Mouse (Mus musculus) MEL (cell line): ENCODE data around the gene H3f3a. TPM values are rescaled to one million over a fixed set of nuclear protein-coding genes. Genes with fewer than 3 reads are reported as not detected.

Experiments used
- BHLHE40 ChIP-seq: IDR thresholded peaks from 2 replicates; pipeline ENCODE4 v1.6.1; 2012; ENCODE audit warnings: low read depth, mild to moderate bottlenecking, inconsistent platforms, low read length, improper control_type of control experiment, borderline replicate concordance
- CHD2 ChIP-seq: IDR thresholded peaks from 2 replicates; pipeline ENCODE4 v1.6.1; 2011; ENCODE audit warnings: low read length, improper control_type of control experiment
- CTCF ChIP-seq, 3 experiments: IDR thresholded peaks in 2 of 3; conservative IDR thresholded peaks in 1 of 3; 2 replicates each; pipeline ENCODE4 v1.5.1; 2011 to 2012; ENCODE audit warnings: low read length in 3 of 3, low read depth in 2 of 3, mild to moderate bottlenecking in 2 of 3, improper control_type of control experiment in 1 of 3, inconsistent platforms in 1 of 3, mixed read lengths in 1 of 3, moderate library complexity in 1 of 3; ENCODE audit not compliant: control insufficient read depth in 1 of 3, insufficient read depth in 1 of 3, poor library complexity in 1 of 3, severe bottlenecking in 1 of 3
- E2F4 ChIP-seq: IDR thresholded peaks from 2 replicates; pipeline ENCODE4 v1.6.1; 2011; ENCODE audit warnings: low read depth, low read length, improper control_type of control experiment, borderline replicate concordance
- EP300 ChIP-seq, 2 experiments: IDR thresholded peaks; 2 replicates each; pipeline ENCODE4 v1.6.1; 2011; ENCODE audit warnings: improper control_type of control experiment in 2 of 2, low read length in 2 of 2, low read depth in 1 of 2, mild to moderate bottlenecking in 1 of 2
- GABPA ChIP-seq: IDR thresholded peaks from 2 replicates; pipeline ENCODE4 v1.6.1; 2012; ENCODE audit warnings: low read depth, mild to moderate bottlenecking, inconsistent platforms, low read length, improper control_type of control experiment, moderate library complexity
- HCFC1 ChIP-seq: IDR thresholded peaks from 2 replicates; pipeline ENCODE4 v1.6.1; 2012; ENCODE audit warnings: low read depth, mild to moderate bottlenecking, inconsistent platforms, low read length, improper control_type of control experiment, moderate library complexity
- JUND ChIP-seq: IDR thresholded peaks from 2 replicates; pipeline ENCODE4 v1.6.1; 2011; ENCODE audit warnings: low read depth, mild to moderate bottlenecking, improper control_type of control experiment, low read length
- MEF2A ChIP-seq: IDR thresholded peaks from 2 replicates; pipeline ENCODE4 v1.6.1; 2014; ENCODE audit warnings: low read depth, mild to moderate bottlenecking, inconsistent platforms, low read length, improper control_type of control experiment; ENCODE audit not compliant: poor library complexity, insufficient replicate concordance, severe bottlenecking; ENCODE audit errors: extremely low read depth
- MXI1 ChIP-seq: IDR thresholded peaks from 2 replicates; pipeline ENCODE4 v1.6.1; 2011; ENCODE audit warnings: mild to moderate bottlenecking, low read depth, low read length, improper control_type of control experiment
- MYB ChIP-seq: IDR thresholded peaks from 2 replicates; pipeline ENCODE4 v1.6.1; 2011; ENCODE audit warnings: mild to moderate bottlenecking, low read depth, low read length, improper control_type of control experiment
- NELFE ChIP-seq: IDR thresholded peaks from 2 replicates; pipeline ENCODE4 v1.6.1; 2011; ENCODE audit warnings: low read depth, low read length, improper control_type of control experiment
- NRF1 ChIP-seq: IDR thresholded peaks from 2 replicates; pipeline ENCODE4 v1.6.1; 2014; ENCODE audit warnings: low read depth, mild to moderate bottlenecking, inconsistent platforms, low read length, improper control_type of control experiment, moderate library complexity; ENCODE audit not compliant: poor library complexity, insufficient read depth, severe bottlenecking
- POLR2A ChIP-seq, 2 experiments: IDR thresholded peaks; 2 replicates each; pipeline ENCODE4 v1.6.1; 2011 to 2012; ENCODE audit warnings: low read length in 2 of 2, mild to moderate bottlenecking in 2 of 2, control low read depth in 1 of 2, improper control_type of control experiment in 1 of 2, low read depth in 1 of 2, moderate library complexity in 1 of 2; ENCODE audit not compliant: control insufficient read depth in 1 of 2, insufficient read depth in 1 of 2, poor library complexity in 1 of 2
- POLR2AphosphoS2 ChIP-seq: IDR thresholded peaks from 2 replicates; pipeline ENCODE4 v1.6.1; 2011; ENCODE audit warnings: low read length, improper control_type of control experiment
- RCOR1 ChIP-seq: IDR thresholded peaks from 2 replicates; pipeline ENCODE4 v1.6.1; 2012; ENCODE audit warnings: low read depth, mild to moderate bottlenecking, inconsistent platforms, low read length, improper control_type of control experiment
- SIN3A ChIP-seq: IDR thresholded peaks from 2 replicates; pipeline ENCODE4 v1.6.1; 2012; ENCODE audit warnings: low read length, improper control_type of control experiment, inconsistent platforms
- TBP ChIP-seq: IDR thresholded peaks from 2 replicates; pipeline ENCODE4 v1.8.0; 2011; ENCODE audit warnings: low read depth, low read length, improper control_type of control experiment
- USF1 ChIP-seq: IDR thresholded peaks from 2 replicates; pipeline ENCODE4 v1.6.1; 2014; ENCODE audit warnings: low read depth, mild to moderate bottlenecking, inconsistent platforms, low read length, improper control_type of control experiment, moderate library complexity
- USF2 ChIP-seq, 2 experiments: IDR thresholded peaks; 2 replicates each; pipeline ENCODE4 v1.6.1; 2011 to 2012; ENCODE audit warnings: improper control_type of control experiment in 2 of 2, low read length in 2 of 2, borderline replicate concordance in 1 of 2, inconsistent platforms in 1 of 2, low read depth in 1 of 2, mild to moderate bottlenecking in 1 of 2; ENCODE audit not compliant: insufficient read depth in 1 of 2
- ZC3H11A ChIP-seq: IDR thresholded peaks from 2 replicates; pipeline ENCODE4 v1.6.1; 2012; ENCODE audit warnings: low read depth, mild to moderate bottlenecking, inconsistent platforms, low read length, improper control_type of control experiment
- ZMIZ1 ChIP-seq: IDR thresholded peaks from 2 replicates; pipeline ENCODE4 v1.6.1; 2012; ENCODE audit warnings: low read depth, mild to moderate bottlenecking, inconsistent platforms, low read length, improper control_type of control experiment, moderate library complexity
- polyA plus RNA-seq, 2 experiments: library from polyadenylated mRNA; stranded (reverse) in 1 of 2; unstranded in 1 of 2; fragments of >175 nt in 1 of 2; fragments of >200 nt in 1 of 2; gene quantifications; 2 replicates each; pipeline versions ENCODE4 v1.2.1 to v1.2.4; 2012; ENCODE audit warnings: low replicate concordance in 2 of 2, low read depth in 1 of 2; ENCODE audit not compliant: insufficient read length in 2 of 2, insufficient read depth in 1 of 2, missing spikeins in 1 of 2
- total RNA-seq: library from RNA; depleted of rRNA; stranded (reverse); fragments of 300-350 nt; gene quantifications from 2 replicates; pipeline ENCODE4 v1.2.3, GENCODE M21; 2012

Gene H3f3a
- total and polyA plus RNA-seq, 3 experiments: 265 to 903 (median 574) TPM

DNA sequence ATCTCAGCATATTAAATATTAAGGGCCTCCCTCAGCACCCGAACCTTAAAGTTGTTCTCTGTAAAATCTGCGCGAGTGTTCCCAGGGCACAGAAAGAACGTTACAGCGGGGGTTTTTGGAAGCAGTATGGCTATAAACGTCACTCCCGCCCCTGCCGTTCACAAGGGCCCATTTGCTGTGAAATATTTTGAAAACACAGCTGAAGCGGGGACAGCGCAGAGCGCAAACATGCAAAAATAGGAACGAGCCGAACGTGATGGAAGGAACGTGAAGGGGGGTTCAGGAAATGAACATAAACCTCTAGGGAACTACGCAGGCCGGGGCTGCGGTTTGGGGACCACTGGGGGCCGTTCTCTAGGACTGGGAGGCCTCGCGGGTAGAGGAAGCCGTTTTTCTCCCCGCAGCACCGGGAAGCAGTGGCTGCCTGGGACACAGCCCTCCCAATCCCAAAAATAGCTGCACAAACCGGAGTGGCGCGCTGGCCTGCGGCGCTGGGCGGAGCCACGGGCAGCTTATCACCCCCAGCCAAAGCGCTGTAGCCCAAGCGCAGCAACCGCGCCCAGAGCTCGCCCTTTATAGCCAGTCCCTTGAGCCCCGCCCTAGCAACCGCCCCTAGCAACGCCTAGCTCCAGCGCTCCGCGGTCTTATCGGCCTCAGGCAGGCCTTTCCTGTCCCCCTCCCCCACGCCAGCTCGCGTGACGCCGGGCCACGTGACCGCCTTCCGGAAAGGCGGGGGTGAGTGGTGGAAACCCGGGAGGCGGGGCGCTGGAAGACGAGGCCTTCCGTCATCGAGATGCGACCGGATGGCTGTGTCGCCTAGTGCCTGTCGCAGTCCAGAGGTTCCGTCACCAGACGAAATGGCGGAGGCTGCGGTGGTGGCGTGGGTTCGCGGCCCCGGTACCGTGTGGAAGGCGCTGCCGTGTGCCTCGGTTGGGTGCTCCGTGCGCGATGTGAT lies 36.9 kb upstream of the H3f3a start, which contains the start of gene Sde2 (continued):
- TF ChIP-seq ZC3H11A: peak; percentile 61
- peak; percentile 98 for TF ChIP-seq MEF2A
- TF ChIP-seq ZMIZ1: peak; percentile 100
- peak; percentile 97 for TF ChIP-seq TBP
- peak; percentile 95 to 99 for TF ChIP-seq EP300 (IDR thresholded peaks at IDR 0.05; ENCODE audit: low read depth in 1 of 2, low read length in 2 of 2)
- peak; percentile 72; the same call in 1 of the 2 replicates for TF ChIP-seq GABPA
- TF ChIP-seq CHD2: peak; percentile 82
- TF ChIP-seq NELFE: peak; percentile 97
- TF ChIP-seq USF1: peak; percentile 100
- peak; percentile 73; the same call in 1 of the 2 replicates for TF ChIP-seq MYB
- TF ChIP-seq USF2 (IDR thresholded peaks at IDR 0.05; ENCODE audit: borderline replicate concordance in 1 of 2, insufficient read depth in 1 of 2, low read depth in 1 of 2, low read length in 2 of 2): peak; percentile 78 to 96
- TF ChIP-seq JUND: no peak
- peak; percentile 93 for TF ChIP-seq HCFC1
- peak; percentile 92 for TF ChIP-seq MXI1
- peak; percentile 95 for TF ChIP-seq SIN3A
- TF ChIP-seq RCOR1: peak; percentile 88
- peak; percentile 85; the same call in 1 of the 2 replicates for TF ChIP-seq E2F4
- TF ChIP-seq BHLHE40: peak; percentile 100
- 0 out of 2 replicates have a peak, but pooled peaks have one; percentile 37 for TF ChIP-seq NRF1
- TF ChIP-seq POLR2A (IDR thresholded peaks at IDR 0.05; ENCODE audit: control insufficient read depth in 1 of 2, insufficient read depth in 1 of 2, low read depth in 1 of 2, low read length in 2 of 2, poor library complexity in 1 of 2): peak; percentile 98 to 99
- peak; percentile 99 for TF ChIP-seq POLR2AphosphoS2
- TF ChIP-seq CTCF (IDR thresholded peaks at IDR 0.05 in 2 of 3, conservative IDR thresholded peaks at IDR 0.05 in 1 of 3; ENCODE audit: control insufficient read depth in 1 of 3, insufficient read depth in 1 of 3, low read depth in 2 of 3, low read length in 3 of 3, poor library complexity in 1 of 3, severe bottlenecking in 1 of 3): no peak
